Mouse (Mus musculus) effector memory CD4-positive, alpha-beta T cell, adult 5 months (primary cell): Measurements from ENCODE around the gene Mrpl19. TPM values are rescaled to one million over a fixed set of nuclear protein-coding genes. Genes with fewer than 3 reads are reported as not detected.

Source experiments
- polyA plus RNA-seq: library from polyadenylated mRNA; unstranded; fragments of 100-300 nt; shearing (Covaris generic); gene quantifications from one replicate; pipeline ENCODE4 v1.2.1, GENCODE M21; 2017

The Mrpl19 gene
- polyA plus RNA-seq = 44.5 TPM

DNA sequence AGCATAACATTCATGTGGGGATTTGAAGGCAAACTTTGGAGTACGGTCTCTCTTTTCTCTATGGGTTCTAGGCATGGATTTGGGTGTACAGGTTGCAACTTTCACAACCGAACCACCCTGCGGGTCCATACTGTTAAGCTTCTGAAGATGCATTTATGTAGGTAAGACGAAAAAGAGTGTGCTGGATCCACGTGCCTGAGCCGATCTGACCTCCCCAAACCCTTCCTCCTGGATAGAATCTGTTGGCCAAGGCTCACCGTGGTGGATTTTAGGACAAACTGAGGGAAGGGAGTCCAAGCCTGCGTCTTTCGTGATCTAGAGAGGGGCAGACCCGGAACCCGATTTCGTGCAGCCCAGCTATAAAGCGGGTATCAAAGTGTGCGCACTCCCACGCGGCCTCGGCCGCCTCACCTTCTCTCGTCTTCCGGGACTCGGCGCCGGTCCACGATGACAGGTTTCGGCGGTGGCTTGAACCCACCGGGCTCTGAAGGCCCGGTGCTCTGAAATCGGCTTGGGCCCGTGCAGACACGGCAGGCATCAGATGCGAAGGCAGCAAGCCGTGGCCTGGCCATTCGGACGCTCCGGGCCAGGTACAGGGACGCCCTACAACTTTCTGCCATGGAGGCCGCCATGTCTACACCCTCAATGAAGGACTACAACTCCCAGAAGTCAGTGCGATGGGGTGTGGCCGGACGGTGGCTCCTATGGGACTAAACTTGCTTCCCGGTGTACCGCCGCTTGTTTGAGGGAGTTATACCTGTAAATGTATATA, at the start of gene Mrpl19:
Gene Mrpl19, minus strand, starts transcription at position 663 of the 772 bp plus-strand sequence.

GRCm38 (mm10) chr6:81923523-81924142, 42.1 kb downstream of the Mrpl19 start, which contains the start of gene Gcfc2:
Gene Gcfc2, plus strand, starts transcription at chr6:81923669.

Other genes starting within 250 kb of the Mrpl19 start
- 18.2 TPM for gene Gcfc2, start 42.3 kb downstream of the Mrpl19 start, polyA plus RNA-seq
- gene Eva1a, start 75.1 kb upstream of the Mrpl19 start, polyA plus RNA-seq = not detected